Mouse (Mus musculus) ZHBTc4 (cell line): ENCODE measurements around the gene Babam2.
A peak's percentile ranks its signal among the peaks of the same experiment; 100 is the strongest.

ENCODE experiments used
- DNase-seq: peaks from one replicate; pipeline ENCODE4 v3.0.0-alpha.2; 2011; ENCODE audit warnings: low read depth, low spot score

Gene Babam2

DNA sequence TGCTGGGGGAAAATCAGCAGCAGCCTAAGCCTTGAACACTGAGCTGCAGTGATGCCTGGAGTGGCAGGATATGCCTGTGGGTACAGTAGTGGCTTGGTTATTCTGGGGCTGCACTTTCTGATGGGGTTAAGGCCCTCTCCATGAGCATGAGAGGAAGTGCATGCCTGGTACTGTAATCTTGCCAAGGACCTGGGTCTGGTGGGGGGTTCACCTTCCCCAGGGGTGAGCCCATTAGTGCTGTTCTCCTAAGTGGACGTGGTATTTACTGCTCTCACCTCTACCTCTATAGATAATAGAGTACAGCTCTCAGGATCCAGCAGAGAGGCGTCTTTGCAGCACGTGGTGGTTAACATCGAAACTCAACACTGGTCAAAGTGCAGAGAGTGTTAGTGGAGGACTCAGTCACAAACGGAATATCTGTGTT lies 16.4 kb downstream of the Babam2 start:
- DNase-seq = no peak

DNA sequence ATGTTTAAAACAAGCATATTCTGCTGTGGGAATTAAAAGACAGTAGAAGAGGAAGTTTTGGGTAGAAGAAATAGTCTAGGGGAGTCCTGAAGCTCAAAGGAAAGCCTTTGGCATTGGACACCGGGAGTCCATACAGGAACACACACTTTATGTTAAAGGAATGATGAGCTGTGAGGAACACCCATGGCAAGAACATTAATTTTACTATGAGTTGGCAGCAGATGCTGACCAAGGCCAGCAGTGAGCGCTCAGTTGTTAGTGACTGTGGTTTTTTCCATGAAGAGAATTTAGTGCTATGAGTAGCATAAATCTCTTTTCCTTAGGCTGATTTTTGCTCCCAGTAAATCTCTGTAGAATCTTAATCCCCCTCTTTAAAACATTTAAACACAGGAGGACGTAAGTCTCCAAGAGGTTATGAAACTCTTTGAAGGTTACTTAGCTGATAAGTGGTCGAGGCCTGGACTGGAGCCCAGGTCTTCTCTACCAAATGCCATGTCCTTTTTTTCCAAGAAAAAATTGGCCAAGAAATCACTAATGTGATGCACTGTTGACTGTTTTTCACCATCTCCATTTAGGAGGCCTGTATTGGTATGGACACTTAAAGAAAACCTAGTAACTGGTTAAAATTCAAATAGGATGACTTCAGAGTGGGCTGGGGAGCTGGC lies 18.1 kb downstream of the Babam2 start:
- DNase-seq = no peak

GRCm38 (mm10) chr5:31724519-31724918 lies 27.0 kb downstream of the Babam2 start:
- peak; percentile 8 for DNase-seq

DNA sequence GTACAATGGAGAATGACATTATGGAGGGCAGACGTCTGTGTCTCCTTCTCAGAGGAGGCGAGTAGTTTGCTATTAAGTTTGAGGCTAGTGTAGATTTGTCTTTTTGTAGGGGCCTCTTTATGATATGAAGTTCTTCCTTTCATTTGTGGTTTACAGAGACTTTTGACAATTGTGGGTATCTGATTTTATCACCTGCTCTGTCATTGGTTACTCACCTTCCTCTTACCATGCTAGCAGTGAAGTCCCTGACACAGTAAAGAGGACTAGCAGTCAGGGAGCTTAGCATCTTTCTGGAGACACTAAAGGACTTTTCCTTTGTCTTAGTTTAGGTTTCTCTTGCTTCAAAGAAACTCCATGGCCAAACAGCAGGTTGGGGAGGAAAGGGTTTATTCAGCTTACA lies 28.4 kb downstream of the Babam2 start:
- DNase-seq = no peak

DNA sequence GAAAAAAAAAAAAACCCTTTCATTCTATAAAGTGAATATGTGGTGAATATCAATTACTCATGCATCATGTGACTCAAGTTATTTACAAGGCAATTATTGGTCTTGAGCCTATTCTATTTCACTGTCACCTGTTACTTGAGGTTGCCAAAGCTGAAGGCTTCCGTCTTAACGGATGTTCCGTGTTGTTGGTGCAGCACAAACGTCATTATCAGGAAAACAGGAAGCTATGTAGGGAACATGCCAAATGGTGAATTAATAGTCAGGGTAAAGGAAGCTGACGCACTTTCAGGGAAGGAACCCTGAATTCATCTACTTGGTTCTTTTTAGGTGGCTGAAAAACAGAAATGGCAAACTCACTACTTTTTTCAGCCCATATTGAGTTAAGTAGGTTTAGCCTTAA lies 30.0 kb downstream of the Babam2 start:
- DNase-seq = no peak

- DNase-seq = no peak
These were observed 35.3 kb downstream of the Babam2 start for GRCm38 (mm10) chr5:31732644-31733338.

DNA sequence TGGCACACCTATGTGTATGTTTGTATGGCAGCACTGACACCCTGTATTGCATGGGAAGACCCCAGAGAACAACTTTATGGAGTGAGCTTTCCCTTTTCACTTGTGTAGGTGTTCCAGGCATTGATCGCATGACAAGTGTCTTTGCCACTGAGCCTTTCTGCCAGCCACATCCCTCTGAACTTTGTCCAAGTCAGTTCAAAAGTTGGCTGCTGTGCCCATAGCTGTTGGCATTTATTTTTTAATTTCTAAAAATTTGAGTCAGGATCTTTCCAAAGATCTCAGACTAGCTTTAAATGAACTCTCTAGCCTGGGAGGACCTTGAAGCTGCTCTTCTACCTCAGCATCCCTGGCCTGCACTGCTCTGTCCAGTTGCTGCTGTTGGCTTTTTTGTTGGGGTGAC lies 44.4 kb downstream of the Babam2 start:
- no peak for DNase-seq

DNA sequence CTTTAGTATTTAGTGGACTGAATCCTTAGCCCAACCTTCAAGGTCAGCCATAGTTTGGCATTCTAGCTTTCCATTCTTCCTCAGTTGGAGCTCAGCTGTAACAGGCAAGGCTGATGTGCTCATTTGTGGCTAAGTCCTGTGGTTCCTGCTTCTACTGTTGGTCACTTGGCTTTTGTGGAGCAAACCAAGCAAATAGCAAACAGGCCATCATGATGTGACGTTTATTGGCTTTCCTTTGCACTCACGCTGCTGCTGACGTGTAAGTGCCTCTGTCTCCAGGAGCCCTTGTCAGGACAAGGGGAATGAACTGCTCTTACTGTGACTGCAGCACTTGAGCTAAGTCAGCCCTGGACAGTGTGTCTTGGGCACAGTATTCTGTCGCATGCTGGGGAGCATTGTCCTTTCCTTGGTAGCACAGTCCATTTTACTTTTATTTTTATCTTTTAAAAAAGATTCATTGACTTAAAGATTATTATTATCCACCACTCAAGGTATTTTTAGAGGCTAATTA lies 45.1 kb downstream of the Babam2 start:
- DNase-seq = no peak

GRCm38 (mm10) chr5:31749401-31749800 lies 51.9 kb downstream of the Babam2 start:
- no peak for DNase-seq

DNA sequence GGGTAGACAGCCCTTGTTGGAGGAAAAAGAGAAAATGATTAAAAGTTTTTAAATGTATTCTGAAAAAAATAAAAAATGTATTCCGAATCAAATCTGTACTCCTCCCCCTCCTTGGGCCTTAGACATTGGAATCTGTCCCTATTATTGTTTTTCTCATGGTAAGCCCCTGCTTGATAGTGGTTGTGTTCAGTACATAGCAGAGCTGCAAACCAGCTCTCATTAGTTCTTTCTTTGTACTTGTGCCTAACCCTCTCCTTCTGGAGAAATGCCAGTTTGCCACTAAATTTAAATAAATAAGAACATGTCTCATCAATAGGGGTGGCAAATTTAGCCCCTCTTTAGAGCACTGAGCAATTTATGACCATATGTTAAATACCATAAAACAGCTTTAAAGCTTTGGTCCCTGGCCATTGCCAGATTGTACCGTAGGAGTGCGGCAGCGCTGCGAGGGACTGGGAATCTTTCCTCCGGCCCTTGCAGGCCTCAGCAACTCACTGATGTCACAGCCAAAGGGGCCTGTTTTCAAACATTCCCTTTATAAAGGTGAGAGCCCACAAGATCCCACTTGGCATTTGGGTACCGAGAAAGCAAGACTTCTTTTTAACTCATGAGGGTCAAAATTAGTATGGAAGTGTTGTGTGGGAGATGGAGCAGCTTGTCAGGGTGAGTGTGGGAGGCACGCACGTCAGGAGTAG lies 52.9 kb downstream of the Babam2 start:
- DNase-seq = no peak

DNA sequence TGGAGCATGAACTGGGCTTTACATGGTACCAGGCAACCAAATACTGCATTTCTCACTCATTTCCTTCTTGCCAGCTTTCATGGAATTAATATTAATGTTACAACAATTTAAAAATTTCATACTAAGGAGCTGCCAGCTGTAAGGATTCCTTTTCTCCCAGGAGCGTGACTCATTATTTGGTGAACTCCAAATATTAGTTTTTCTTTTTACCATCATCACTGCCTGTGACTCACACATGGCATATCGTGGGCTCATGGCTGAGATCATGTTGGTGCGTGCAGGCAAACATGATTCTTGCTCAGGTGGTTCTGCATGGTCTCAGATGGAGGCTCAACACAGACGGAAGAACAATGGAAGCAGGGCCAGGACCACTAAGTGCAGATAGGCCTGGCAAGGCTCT lies 53.5 kb downstream of the Babam2 start:
- DNase-seq = no peak

- no peak for DNase-seq
These were observed 57.1 kb downstream of the Babam2 start for GRCm38 (mm10) chr5:31754634-31755033.

- no peak for DNase-seq
These were observed 57.8 kb downstream of the Babam2 start for GRCm38 (mm10) chr5:31755255-31755654.

DNA sequence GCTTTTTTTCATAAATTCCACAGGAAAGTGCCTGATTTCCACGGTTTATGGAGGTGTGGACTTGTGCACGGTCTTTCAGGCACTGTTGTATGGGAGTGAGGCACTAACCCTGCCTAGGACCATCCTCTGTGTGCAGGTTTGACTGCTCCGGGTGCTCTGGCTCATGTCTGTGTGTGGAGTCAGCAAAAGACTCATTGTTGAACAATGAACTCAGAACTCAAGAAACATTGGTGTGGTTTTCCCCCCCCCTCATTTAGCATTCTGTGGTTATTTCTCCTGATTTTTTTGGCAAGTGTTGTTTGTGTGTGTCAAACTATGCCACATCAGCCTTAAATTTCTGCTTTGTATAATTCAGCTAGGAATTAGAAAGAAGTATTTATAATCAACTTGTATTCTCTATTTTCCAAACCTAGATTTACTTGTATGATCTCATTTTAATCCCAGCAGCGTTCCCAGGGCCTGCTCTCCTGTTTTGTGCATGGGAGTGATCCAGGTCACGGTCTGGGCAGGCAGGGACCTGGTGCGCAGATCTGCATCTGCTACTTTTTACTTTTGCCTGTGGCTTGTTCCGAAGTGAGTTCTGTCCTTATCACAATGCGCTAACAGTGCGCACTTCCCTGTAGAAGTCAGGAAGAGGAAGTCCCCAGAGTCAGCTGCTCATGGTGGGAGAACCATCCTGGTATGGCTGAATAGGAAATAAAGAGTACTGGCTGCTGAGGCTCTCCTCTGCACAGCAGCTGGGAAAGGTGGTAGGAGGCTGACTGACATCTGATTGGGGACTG lies 61.0 kb downstream of the Babam2 start:
- DNase-seq = no peak

DNA sequence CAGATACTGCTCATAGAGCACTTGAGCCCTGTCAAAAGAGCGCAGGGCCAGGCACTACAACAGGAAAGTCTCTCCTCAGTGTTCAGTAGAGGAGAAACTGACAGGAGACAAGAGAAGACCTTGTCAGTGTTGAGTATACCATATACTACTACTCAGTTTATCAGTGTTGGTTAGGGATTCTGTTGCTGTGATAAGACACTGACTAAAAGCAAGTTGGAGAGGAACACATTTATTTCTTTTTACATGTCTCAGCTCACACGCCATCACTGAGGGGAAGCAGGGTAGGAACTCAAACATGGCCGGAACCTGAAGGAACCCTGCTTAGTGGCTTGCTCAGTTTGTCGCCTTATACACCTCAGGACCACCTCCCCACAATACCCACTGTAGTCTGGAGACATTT lies 64.4 kb downstream of the Babam2 start:
- no peak for DNase-seq

GRCm38 (mm10) chr5:31762773-31763172 lies 65.3 kb downstream of the Babam2 start:
- DNase-seq = no peak

DNA sequence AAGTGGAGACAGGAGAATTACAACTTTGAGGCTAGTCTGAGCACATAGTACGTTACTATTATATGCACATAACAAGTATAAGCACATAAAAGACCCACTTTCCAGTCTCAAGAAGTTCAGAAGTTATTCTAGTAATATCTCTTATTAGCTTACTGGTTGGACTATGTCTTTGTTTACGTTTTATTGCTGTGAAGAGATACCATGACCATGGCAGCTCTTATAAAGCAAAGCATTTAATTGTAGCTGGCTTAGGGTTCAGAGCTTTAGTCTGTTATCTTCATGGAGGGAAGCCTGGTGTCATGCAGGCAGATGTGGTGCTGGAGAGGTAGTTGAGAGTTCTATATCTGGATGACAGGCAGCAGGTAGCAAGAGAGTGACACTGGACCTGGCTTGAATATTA lies 68.3 kb downstream of the Babam2 start:
- DNase-seq = no peak

- DNase-seq = no peak
These were observed 69.5 kb downstream of the Babam2 start for GRCm38 (mm10) chr5:31766841-31767542.

- no peak for DNase-seq
These were observed 74.0 kb downstream of the Babam2 start for GRCm38 (mm10) chr5:31771486-31771885.

GRCm38 (mm10) chr5:31771921-31772320 lies 74.4 kb downstream of the Babam2 start:
- DNase-seq = no peak

GRCm38 (mm10) chr5:31774976-31775375 lies 77.5 kb downstream of the Babam2 start:
- no peak for DNase-seq
